Mouse (Mus musculus) lung, adult 10 weeks (tissue): ENCODE results near the gene Sptlc2. TPM values are rescaled to one million over a fixed set of nuclear protein-coding genes. Genes with fewer than 3 reads are reported as not detected.

ENCODE experiments used
- polyA plus RNA-seq: library from polyadenylated mRNA; stranded (reverse); fragments of 350-450 nt; fragmentation: Illumina TruSeq; extraction: RNeasy Lipid Tissue Mini Kit (QIAGEN cat#74804); gene quantifications from one replicate; pipeline ENCODE4 v1.2.3, GENCODE M21; 2014; ENCODE audit warnings: low read depth, low replicate concordance; ENCODE audit not compliant: insufficient read depth

Sptlc2 gene
- 80.8 TPM for polyA plus RNA-seq

DNA sequence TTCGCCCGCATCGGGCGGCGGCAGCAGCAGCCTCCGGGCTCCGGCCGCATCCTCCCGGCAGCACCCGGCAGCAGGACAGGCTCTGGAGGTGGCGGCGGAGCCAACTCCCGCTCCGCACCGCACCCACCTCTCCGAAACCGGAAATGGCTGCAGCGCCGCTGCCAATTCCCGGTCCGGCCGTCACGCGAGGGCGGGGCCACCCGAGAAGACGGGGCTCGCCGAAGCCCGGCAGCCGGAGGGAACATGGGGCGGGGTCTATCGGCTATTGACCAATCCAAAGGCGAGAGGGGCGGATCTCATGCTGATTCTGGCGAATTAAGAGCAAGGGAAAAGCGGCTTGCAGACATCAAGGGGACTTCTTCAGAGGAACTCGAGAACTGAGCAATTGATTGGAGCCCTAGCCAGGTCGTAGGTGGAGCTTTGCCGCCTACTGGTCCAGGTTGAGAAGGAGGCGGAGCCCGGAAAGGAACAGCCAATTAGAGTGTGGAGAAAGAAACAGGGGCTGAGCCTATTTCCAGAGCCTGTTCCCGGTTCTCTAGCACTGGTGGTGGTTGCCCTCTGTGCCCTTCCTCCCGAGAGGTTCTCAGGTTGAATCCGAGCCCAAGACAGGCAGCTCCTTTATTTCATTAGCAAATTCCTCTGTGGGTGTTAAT, at the start of gene Sptlc2:
Gene Sptlc2 (minus strand): TSS at position 234 of the 653 bp plus-strand sequence.

DNA sequence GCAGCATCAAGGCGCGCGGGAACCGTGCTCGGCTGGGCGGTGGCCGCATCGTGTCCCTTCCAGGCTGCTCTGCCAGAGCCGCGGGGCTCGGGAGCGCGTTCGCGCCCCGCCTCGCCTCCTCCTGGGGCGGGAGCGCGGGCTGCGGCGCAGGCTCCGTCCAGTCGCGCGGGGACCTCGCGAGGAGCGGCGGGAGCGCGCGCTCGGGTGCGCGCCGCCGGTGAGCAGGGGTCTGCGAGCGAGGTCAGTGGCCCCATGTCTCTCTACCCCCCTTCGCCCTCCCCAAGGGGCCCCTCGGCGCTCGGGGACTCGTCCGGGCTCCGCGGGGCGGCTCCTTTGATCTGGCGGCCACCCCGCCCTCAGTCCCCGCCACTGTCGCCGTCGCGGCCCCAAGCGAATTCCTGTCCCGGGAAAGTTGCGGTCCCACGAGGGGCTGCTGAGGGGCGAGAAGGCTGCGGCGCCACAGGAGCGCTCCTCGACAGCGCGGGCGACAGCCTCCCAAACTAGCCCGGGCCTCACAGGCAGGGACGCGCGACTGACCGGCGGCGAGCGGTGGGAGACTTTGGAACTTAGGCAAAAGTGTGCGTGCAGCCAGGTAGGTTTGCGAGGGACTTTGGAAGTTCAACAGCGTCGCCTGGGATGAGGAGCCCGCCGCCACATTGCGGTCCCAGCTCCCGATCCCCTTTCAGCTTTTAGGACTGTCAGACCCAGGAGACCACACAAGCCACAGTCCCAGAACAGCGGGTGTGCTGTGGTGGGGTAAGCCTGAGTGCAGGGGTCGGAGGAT, 88.3 kb downstream of the Sptlc2 start, which contains the start of gene Ism2:
Gene Ism2 (minus strand): TSS at position 49 of the 784 bp plus-strand sequence.

DNA sequence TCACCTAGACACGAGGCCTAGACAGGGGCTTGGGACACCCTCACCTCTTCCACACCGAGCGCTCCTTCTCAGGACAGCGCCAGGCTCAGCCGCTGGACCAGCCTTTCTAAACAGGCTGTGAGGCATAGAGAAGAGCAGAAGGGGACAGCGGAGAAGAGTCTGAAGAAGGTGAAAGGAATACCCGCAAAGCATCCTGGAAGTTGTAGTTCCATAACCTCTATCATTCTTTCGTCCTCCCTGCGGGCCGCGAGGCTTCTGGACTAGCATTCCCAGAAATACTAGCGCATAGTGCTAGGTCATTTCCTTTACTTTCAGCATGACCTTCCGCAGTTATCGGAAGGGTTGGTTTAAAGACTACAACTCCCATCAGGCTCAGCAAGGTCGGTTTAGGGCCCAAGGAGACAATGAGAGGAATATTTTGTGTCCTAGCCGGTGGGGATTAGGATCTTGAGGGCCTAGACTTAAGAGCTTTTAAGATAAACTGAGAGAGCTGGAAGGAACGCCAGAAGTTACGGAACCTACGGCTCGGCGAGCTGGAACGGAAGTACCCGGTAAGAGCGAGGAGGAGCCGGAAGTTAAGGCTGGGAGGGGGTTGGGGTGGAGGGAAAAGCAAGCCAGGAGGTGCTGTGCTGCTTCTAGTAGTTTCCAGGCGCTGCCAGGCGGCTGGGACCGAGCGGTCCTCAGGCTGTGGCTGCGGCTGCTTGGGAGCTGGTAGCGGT, 121.9 kb downstream of the Sptlc2 start, which contains the start of the genes Vipas39 and Ahsa1:
Gene Vipas39 (minus strand): TSS at position 149 of the 719 bp plus-strand sequence.
Gene Ahsa1 (plus strand): TSS at position 372 of the 719 bp plus-strand sequence.

Other genes with a start within 250 kb of the Sptlc2 start
- gene Gstz1, start 241.2 kb downstream of the Sptlc2 start, polyA plus RNA-seq: 83.2 TPM
- gene Pomt2, start 240.4 kb downstream of the Sptlc2 start, polyA plus RNA-seq: 6.5 TPM
- 0.29 TPM for gene Samd15, start 188.6 kb downstream of the Sptlc2 start, polyA plus RNA-seq
- 3.5 TPM for gene Tmed8, start 187.9 kb downstream of the Sptlc2 start, polyA plus RNA-seq
- 0.63 TPM for gene Noxred1, start 149.6 kb downstream of the Sptlc2 start, polyA plus RNA-seq
- 19.3 TPM for gene Vipas39, start 122.1 kb downstream of the Sptlc2 start, polyA plus RNA-seq
- 116 TPM for gene Ahsa1, start 121.9 kb downstream of the Sptlc2 start, polyA plus RNA-seq
- 1.3 TPM for gene Ism2, start 88.7 kb downstream of the Sptlc2 start, polyA plus RNA-seq
- 91.3 TPM for gene Slirp, start 55.5 kb upstream of the Sptlc2 start, polyA plus RNA-seq
- 8.7 TPM for gene Alkbh1, start 55.7 kb upstream of the Sptlc2 start, polyA plus RNA-seq
- 48.4 TPM for gene Snw1, start 83.9 kb upstream of the Sptlc2 start, polyA plus RNA-seq
- gene Gm5788, start 106.4 kb upstream of the Sptlc2 start, polyA plus RNA-seq: not detected
- not detected for gene Gm8300, start 126.0 kb upstream of the Sptlc2 start, polyA plus RNA-seq
- not detected for gene Oog1, start 214.3 kb upstream of the Sptlc2 start, polyA plus RNA-seq
- gene Gm4027, start 230.5 kb upstream of the Sptlc2 start, polyA plus RNA-seq: not detected